Mouse (Mus musculus): ENCODE data around the gene Rdm1. TPM values are rescaled to one million over a fixed set of nuclear protein-coding genes. Genes with fewer than 3 reads are reported as not detected.
"Not testable (repeated sequence)": the region's sequence is repeated elsewhere in the genome, so short reads cannot be mapped to it uniquely, and the experiment has no call there.

Rdm1 gene
- total RNA-seq (2021) = 1 to 10 TPM; 4.2 to 7.7 TPM
- long read RNA-seq, transcript Rdm1-201 (7 exons, 1,124 nt) = major isoform, 11 of 11 reads
- long read RNA-seq, partial matches to known transcripts = 0 of 11 reads
- long read RNA-seq, other reads (novel, unspliced or antisense) = 0 of 11 reads

GRCm38 (mm10) chr11:101626995-101627856, at the start of gene Rdm1:
TSS of gene Rdm1 (plus strand) at chr11:101627195.
- peak; percentile 76 to 80 for DNase-seq (ENCODE audit: low spot score in 2 of 2)

GRCm38 (mm10) chr11:101581081-101581764, 45.8 kb upstream of the Rdm1 start:
- DNase-seq (ENCODE audit: low spot score in 2 of 2) = no peak

- no peak for DNase-seq (ENCODE audit: low spot score in 2 of 2)
These were observed 44.6 kb upstream of the Rdm1 start, which contains the start of gene Tmem106a for GRCm38 (mm10) chr11:101582054-101583035. TSS of gene Tmem106a (plus strand) at chr11:101582242.

GRCm38 (mm10) chr11:101583205-101583604, 43.8 kb upstream of the Rdm1 start:
- no peak for DNase-seq (ENCODE audit: low spot score in 2 of 2)

GRCm38 (mm10) chr11:101585031-101585430, 42.0 kb upstream of the Rdm1 start:
- DNase-seq (ENCODE audit: low spot score in 2 of 2) = not testable (repeated sequence)

GRCm38 (mm10) chr11:101585805-101586204, 41.2 kb upstream of the Rdm1 start:
- no peak for DNase-seq (ENCODE audit: low spot score in 2 of 2)

GRCm38 (mm10) chr11:101587676-101588075, 39.3 kb upstream of the Rdm1 start:
- no peak for DNase-seq (ENCODE audit: low spot score in 2 of 2)

GRCm38 (mm10) chr11:101588868-101589267, 38.1 kb upstream of the Rdm1 start:
- DNase-seq (ENCODE audit: low spot score in 2 of 2) = no peak

- peak; percentile 49 to 66 for DNase-seq (ENCODE audit: low spot score in 2 of 2)
These were observed 37.6 kb upstream of the Rdm1 start for GRCm38 (mm10) chr11:101589444-101589843.

GRCm38 (mm10) chr11:101589989-101590624, 36.9 kb upstream of the Rdm1 start:
- DNase-seq (ENCODE audit: low spot score in 2 of 2) = no peak

GRCm38 (mm10) chr11:101599156-101599555, 27.8 kb upstream of the Rdm1 start, which contains the start of gene Gm11634:
TSS of gene Gm11634 (minus strand) at chr11:101599256.
- DNase-seq (ENCODE audit: low spot score in 2 of 2) = no peak

- DNase-seq (ENCODE audit: low spot score in 2 of 2) = peak; percentile 33 to 38
These were observed 24.5 kb upstream of the Rdm1 start for GRCm38 (mm10) chr11:101602491-101602890.

- no peak for DNase-seq (ENCODE audit: low spot score in 2 of 2)
These were observed 22.9 kb upstream of the Rdm1 start for GRCm38 (mm10) chr11:101604116-101604515.

GRCm38 (mm10) chr11:101604531-101605453, 22.2 kb upstream of the Rdm1 start:
- DNase-seq (ENCODE audit: low spot score in 2 of 2) = peak; percentile 58 to 72

GRCm38 (mm10) chr11:101607134-101607533, 19.9 kb upstream of the Rdm1 start:
- DNase-seq (ENCODE audit: low spot score in 2 of 2) = not testable (repeated sequence)

GRCm38 (mm10) chr11:101610445-101610844, 16.6 kb upstream of the Rdm1 start:
- no peak for DNase-seq (ENCODE audit: low spot score in 2 of 2)

- DNase-seq (ENCODE audit: low spot score in 2 of 2) = no peak
These were observed 13.4 kb upstream of the Rdm1 start for GRCm38 (mm10) chr11:101613596-101613995.

- DNase-seq (ENCODE audit: low spot score in 2 of 2) = no peak
These were observed 12.9 kb upstream of the Rdm1 start for GRCm38 (mm10) chr11:101614116-101614515.

- DNase-seq (ENCODE audit: low spot score in 2 of 2) = no peak
These were observed 11.6 kb upstream of the Rdm1 start for GRCm38 (mm10) chr11:101615380-101615779.
